Mouse (Mus musculus) layer of hippocampus, postnatal 14 days (tissue): Measurements from ENCODE around the gene Mon1a. TPM values are rescaled to one million over a fixed set of nuclear protein-coding genes. Genes with fewer than 3 reads are reported as not detected.

Experiments used
- DNase-seq, 2 experiments: peaks; one replicate each; pipeline ENCODE4 v3.0.0; 2021 to 2022; ENCODE audit warnings: low spot score in 2 of 2, mixed read lengths in 1 of 2
- total RNA-seq, 2 experiments: library from RNA; stranded (reverse); gene quantifications; 2 replicates each; pipeline ENCODE4 v1.2.3; 2021

Gene Mon1a
- total RNA-seq, 2 experiments from 2014 or later = 17.0 to 20.9 TPM

DNA sequence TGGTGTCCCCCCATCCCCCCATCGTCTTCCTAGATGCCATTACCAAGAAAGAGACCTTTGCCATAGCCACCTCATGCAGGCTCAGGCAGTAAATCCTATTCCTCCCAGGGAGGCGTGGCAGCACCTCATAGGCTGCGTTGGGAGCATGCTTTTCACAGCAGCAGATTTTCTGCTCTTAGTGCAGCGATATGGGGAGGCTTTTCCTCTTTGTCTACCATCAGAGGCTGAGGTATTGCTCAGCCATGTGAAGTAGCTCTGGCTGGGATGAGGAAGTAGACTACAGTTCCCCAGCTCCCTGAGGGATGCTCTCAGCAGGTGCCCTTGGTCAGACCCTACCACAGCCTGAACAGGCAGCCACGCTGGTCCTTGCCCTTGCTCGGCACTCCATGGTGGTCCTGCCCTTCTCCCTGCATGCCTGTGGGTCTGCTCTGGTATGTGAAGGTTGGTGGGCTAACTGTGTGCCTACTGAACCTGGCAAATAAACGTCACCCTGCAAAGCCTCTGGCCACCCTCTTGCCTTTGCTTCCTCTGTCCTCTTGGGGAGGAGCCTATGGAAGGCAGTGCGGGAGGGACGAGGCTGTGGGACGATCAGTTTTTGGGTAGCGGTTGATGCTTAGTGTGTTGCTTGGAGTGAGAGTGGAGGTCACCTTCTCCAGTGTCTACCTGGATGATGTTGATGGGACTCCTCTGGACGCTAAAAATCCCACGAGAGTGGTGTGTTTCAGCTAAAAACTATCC is 61.4 kb downstream of the Mon1a start:
- no peak for DNase-seq

DNA sequence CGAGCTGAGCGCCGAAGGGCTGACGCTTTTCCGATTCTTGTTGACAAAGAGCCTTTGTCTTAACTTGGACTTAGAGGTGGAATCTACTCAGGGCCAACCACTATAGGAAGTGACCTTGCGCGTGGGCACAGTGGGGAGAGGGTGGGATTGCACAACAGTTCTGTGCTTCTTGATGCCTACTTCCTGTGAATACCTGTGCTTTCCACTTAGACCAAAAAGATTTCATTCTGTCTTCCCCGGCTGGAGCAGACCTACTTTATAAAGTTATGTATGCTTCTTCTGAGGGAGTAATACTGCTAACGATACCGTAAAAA is 61.9 kb downstream of the Mon1a start, which contains the start of gene Traip:
TSS of gene Traip (plus strand) at position 215 of the 314 bp plus-strand sequence.
- no peak for DNase-seq

DNA sequence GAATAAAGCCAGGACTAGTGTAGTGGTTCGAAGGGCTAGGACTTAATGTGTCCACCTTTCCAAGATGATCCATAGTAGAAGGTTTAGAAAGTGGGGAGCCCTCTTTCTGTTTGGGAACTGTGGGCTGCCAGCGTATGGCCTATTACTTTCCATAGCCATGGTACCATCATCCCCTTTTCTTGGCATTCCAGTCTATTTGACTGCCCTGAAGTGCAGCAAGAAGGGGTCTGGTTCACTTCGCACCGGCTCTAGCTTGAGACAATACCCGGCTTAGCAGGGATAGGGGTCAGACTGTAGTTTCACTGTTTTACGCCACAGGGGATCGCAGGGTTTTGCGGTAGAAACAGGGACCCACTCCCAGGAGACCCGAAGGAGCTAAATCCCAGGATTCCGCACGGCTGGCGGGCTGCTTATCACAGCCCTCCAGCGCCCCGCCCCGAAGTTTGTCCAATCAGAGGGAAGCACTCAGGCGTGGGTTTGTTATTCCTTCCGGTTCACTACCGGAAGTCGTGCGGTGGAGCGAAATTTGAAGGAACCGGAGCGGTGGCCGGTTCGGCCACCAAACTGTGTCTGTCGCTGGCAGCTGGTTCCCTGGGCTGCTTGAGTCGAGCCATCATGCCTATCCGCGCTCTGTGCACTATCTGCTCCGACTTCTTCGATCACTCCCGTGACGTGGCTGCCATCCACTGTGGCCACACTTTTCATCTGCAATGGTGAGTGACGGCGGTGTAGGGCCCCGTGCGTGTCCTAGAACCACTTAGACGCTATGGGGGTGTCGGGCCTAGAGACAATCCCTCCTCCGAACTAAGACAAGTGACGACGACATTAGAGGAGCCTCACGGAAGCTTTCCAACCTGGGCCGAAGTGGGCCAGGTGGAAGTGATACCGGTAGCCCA is 62.8 kb downstream of the Mon1a start:
- DNase-seq = peak; percentile 86 to 94

Other genes with a start within 250 kb of the Mon1a start
- gene Slc38a3, start 218.6 kb upstream of the Mon1a start, total RNA-seq = 10 to 100 TPM; 83.3 to 98.4 TPM
- under 1 TPM in 1 of 2 experiments, not detected in 1; 0.60 TPM for gene Gnat1, start 208.4 kb upstream of the Mon1a start, total RNA-seq
- 1 to 10 TPM; 4.3 to 4.8 TPM for gene Sema3f, start 177.7 kb upstream of the Mon1a start, total RNA-seq
- gene Rbm5, start 117.2 kb upstream of the Mon1a start, total RNA-seq = 100 to 1,000 TPM; 157 to 160 TPM
- gene Rbm6, start 14.9 kb upstream of the Mon1a start, total RNA-seq = 10 to 100 TPM; 57.7 to 60.2 TPM
- gene Mst1r, start 18.7 kb downstream of the Mon1a start, total RNA-seq = 1 to 10 TPM; 1.8 to 2.9 TPM
- gene Actl11, start 40.3 kb downstream of the Mon1a start, total RNA-seq = not detected
- 100 to 1,000 TPM; 497 to 516 TPM for gene Camkv, start 47.5 kb downstream of the Mon1a start, total RNA-seq
- gene Traip, start 62.0 kb downstream of the Mon1a start, total RNA-seq = 10 to 100 TPM; 22.3 to 23.8 TPM
- gene Uba7, start 87.4 kb downstream of the Mon1a start, total RNA-seq = 1 to 10 TPM; 2.7 to 3.2 TPM
- 1 to 10 TPM; 1.2 to 1.6 TPM for gene Gm20661, start 94.9 kb downstream of the Mon1a start, total RNA-seq
- 10 to 100 TPM in 1 of 2 experiments, 1 to 10 TPM in 1; 9.2 to 11.5 TPM for gene Inka1, start 97.7 kb downstream of the Mon1a start, total RNA-seq
- 1 to 10 TPM; 4.0 TPM for gene Cdhr4, start 104.3 kb downstream of the Mon1a start, total RNA-seq
- 1 to 10 TPM in 1 of 2 experiments, not detected in 1; 1.1 TPM for gene Gm20662, start 108.2 kb downstream of the Mon1a start, total RNA-seq
- gene Ip6k1, start 114.3 kb downstream of the Mon1a start, total RNA-seq = 100 to 1,000 TPM; 178 to 188 TPM
- gene Gmppb, start 161.1 kb downstream of the Mon1a start, total RNA-seq = 10 to 100 TPM; 14.7 to 17.5 TPM
- gene Amigo3, start 165.0 kb downstream of the Mon1a start, total RNA-seq = 1 to 10 TPM; 2.2 to 2.8 TPM
- gene Mst1, start 192.3 kb downstream of the Mon1a start, total RNA-seq = not detected
- 10 to 100 TPM; 84.9 to 86.8 TPM for gene Rnf123, start 195.2 kb downstream of the Mon1a start, total RNA-seq
- 10 to 100 TPM; 39.4 to 42.8 TPM for gene Apeh, start 206.5 kb downstream of the Mon1a start, total RNA-seq